Mouse (Mus musculus): ENCODE measurements at regions not wholly inside any gene's neighbourhood (a gene's known extent, or its start where the extent isn't known, plus 50 kb on each side); places are given as distances from the start of the nearest gene placed in this dataset.

DNA sequence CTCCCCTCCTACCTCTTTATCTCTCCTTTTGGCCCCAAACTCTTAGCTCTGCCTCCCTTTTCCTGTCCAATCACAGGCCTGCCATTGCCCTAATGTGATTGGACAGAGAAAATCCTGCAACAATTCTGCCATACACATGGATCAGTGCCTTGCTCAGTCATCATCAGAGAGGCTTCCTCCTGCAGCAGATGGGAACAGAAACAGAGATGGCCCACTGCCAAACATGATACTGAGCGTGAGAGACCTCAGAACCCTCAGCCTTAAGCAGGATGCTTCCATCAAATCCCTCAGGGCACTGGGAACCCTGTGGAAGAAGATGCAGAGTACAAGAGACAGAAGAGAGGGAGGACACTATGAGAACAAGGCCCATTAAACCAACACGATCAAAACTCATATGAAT is 62.8 kb upstream of the Cacna2d3 start:
- Histone ChIP-seq H3K9me3 (ENCODE audit: control insufficient read depth) (no peaks in the 10 kb centered on the region), H3K4me1 (replicated peaks; ENCODE audit: control insufficient read depth, insufficient read depth, low read length) (no peaks in the 10 kb centered on the region), H3K4me2 (replicated peaks; ENCODE audit: low read depth) (no peak overlapping the region), H3K27ac (ENCODE audit: low read depth, low read length) (no peak overlapping the region), H3K27me3 (replicated peaks; ENCODE audit: control insufficient read depth, insufficient read depth, low read length) (no peaks in the 10 kb centered on the region), H3K36me3 (ENCODE audit: control insufficient read depth, insufficient read depth) (no peaks in the 10 kb centered on the region), H3K4me3 (ENCODE audit: low read depth, low read length) (no peak overlapping the region), H3K9ac (ENCODE audit: low read depth, low read length) (no peak overlapping the region)
- no peak for TF ChIP-seq CTCF (IDR thresholded peaks at IDR 0.05; ENCODE audit: low read depth)
- 58% methylated on average over 2 of the region's 2 CpGs for WGBS
- no peak for ATAC-seq

DNA sequence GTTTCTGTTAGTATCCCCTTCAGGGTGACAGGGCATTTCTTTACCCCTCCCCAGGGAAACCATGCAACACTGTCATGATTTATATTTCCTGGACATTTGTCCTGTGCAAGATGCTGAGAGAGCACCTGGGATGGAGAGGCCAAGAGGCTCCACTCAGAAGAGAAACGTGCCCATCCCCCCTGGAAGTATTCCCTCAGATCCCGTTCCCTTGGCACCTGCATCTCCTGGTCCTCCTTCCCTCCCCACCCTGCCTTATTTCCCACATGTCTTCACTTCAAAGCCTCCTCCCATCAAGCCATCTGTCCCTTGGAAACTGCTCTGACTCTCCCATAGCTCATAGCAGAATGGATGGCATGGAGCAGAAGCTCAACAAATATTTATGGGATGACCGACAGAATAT is 64.8 kb upstream of the Cacna2d3 start:
- no peak for ATAC-seq
- H3K27me3 ChIP-seq (replicated peaks; ENCODE audit: control insufficient read depth, insufficient read depth, low read length), result no peaks in the 10 kb centered on the region
- no peak for TF ChIP-seq CTCF (IDR thresholded peaks at IDR 0.05; ENCODE audit: low read depth)
- H3K27ac ChIP-seq (ENCODE audit: low read depth, low read length), result no peak overlapping the region
- H3K4me1 ChIP-seq (replicated peaks; ENCODE audit: control insufficient read depth, insufficient read depth, low read length), result no peaks in the 10 kb centered on the region
- no peak overlapping the region for H3K4me2 ChIP-seq (replicated peaks; ENCODE audit: low read depth)
- 77% methylated on average over 3 of the region's 3 CpGs for WGBS
- no peaks in the 10 kb centered on the region for H3K36me3 ChIP-seq (ENCODE audit: control insufficient read depth, insufficient read depth)
- no peak overlapping the region for H3K4me3 ChIP-seq (ENCODE audit: low read depth, low read length)
- no peaks in the 10 kb centered on the region for H3K9me3 ChIP-seq (ENCODE audit: control insufficient read depth)
- H3K9ac ChIP-seq (ENCODE audit: low read depth, low read length), result no peak overlapping the region

DNA sequence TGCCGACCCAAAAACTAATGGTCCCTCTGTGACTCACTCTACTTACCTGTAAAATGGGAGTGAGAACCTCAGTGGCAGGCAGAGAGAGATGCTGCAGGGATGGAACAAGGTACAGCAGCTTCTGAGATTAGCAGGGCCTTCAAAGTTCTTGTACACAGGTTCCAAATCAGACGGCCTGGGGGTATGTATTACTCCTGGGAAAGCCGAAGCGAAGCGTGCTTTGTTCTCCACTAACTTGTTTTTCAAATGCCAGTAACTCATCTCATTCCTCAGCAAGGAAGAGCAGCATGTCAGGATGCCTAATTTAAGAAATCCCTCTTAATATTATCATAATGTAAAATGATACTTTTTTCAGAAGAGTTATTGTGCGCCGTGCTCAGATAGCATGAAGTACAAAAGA is 66.1 kb upstream of the Cacna2d3 start:
- H3K36me3 ChIP-seq (ENCODE audit: control insufficient read depth, insufficient read depth), result no peaks in the 10 kb centered on the region
- WGBS, result 92% methylated on average over 7 of the region's 7 CpGs
- H3K4me2 ChIP-seq (replicated peaks; ENCODE audit: low read depth), result no peak overlapping the region
- no peak overlapping the region for H3K9ac ChIP-seq (ENCODE audit: low read depth, low read length)
- no peaks in the 10 kb centered on the region for H3K4me1 ChIP-seq (replicated peaks; ENCODE audit: control insufficient read depth, insufficient read depth, low read length)
- no peak for TF ChIP-seq CTCF (IDR thresholded peaks at IDR 0.05; ENCODE audit: low read depth)
- no peaks in the 10 kb centered on the region for H3K27me3 ChIP-seq (replicated peaks; ENCODE audit: control insufficient read depth, insufficient read depth, low read length)
- no peak overlapping the region for H3K4me3 ChIP-seq (ENCODE audit: low read depth, low read length)
- no peaks in the 10 kb centered on the region for H3K9me3 ChIP-seq (ENCODE audit: control insufficient read depth)
- no peak overlapping the region for H3K27ac ChIP-seq (ENCODE audit: low read depth, low read length)
- no peak for ATAC-seq

DNA sequence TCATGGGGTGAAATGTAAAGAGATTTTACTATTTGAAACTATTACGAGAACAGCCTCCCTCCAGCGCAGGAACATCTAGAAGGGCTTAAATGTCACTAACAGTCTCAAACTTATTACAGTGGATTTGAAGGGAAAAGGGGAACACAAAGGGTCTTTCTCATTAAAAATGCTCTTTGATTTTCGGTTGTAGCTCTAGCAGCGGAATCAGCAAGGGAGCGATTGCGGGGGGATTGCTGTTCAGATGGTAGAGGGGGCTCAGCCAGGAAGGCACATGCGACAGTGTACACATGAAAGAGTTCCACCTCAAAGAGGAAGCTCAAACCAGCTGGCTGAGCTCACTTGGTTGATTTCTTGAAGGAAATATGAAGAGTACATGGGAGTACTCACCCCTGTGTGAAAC is 66.7 kb upstream of the Cacna2d3 start:
- no peaks in the 10 kb centered on the region for H3K9me3 ChIP-seq (ENCODE audit: control insufficient read depth)
- TF ChIP-seq CTCF (IDR thresholded peaks at IDR 0.05; ENCODE audit: low read depth), result no peak
- H3K4me3 ChIP-seq (ENCODE audit: low read depth, low read length), result no peak overlapping the region
- H3K27me3 ChIP-seq (replicated peaks; ENCODE audit: control insufficient read depth, insufficient read depth, low read length), result no peaks in the 10 kb centered on the region
- no peak overlapping the region for H3K4me2 ChIP-seq (replicated peaks; ENCODE audit: low read depth)
- H3K27ac ChIP-seq (ENCODE audit: low read depth, low read length), result no peak overlapping the region
- no peaks in the 10 kb centered on the region for H3K36me3 ChIP-seq (ENCODE audit: control insufficient read depth, insufficient read depth)
- WGBS, result 83% methylated on average over 7 of the region's 7 CpGs
- H3K4me1 ChIP-seq (replicated peaks; ENCODE audit: control insufficient read depth, insufficient read depth, low read length), result no peaks in the 10 kb centered on the region
- H3K9ac ChIP-seq (ENCODE audit: low read depth, low read length), result no peak overlapping the region
- no peak for ATAC-seq

DNA sequence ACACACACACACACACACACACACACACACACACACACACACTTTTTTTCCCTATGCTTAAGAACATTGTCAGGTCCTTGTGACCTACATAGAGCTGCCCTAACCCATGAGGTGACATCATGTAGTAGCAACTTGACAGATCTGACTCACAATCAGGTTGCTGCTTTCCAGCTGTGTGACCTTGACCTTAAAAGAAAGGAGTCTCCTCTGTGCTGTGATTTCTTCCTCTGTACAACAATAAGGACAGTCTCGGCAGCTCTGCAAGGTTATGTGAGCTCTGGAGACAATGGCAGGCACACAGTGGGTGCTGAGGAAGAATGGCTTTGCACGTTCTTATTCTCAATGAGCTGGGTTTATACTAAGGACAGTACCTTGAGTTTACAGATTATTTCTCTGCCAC is 73.7 kb upstream of the Cacna2d3 start:
- Histone ChIP-seq H3K27ac (ENCODE audit: low read depth, low read length) (no peak overlapping the region), H3K4me2 (replicated peaks; ENCODE audit: low read depth) (no peak overlapping the region), H3K9me3 (ENCODE audit: control insufficient read depth) (no peaks in the 10 kb centered on the region), H3K27me3 (replicated peaks; ENCODE audit: control insufficient read depth, insufficient read depth, low read length) (no peaks in the 10 kb centered on the region), H3K4me1 (replicated peaks; ENCODE audit: control insufficient read depth, insufficient read depth, low read length) (no peaks in the 10 kb centered on the region), H3K9ac (ENCODE audit: low read depth, low read length) (no peak overlapping the region), H3K36me3 (ENCODE audit: control insufficient read depth, insufficient read depth) (no peaks in the 10 kb centered on the region), H3K4me3 (ENCODE audit: low read depth, low read length) (no peak overlapping the region)
- no peak for TF ChIP-seq CTCF (IDR thresholded peaks at IDR 0.05; ENCODE audit: low read depth)
- no peak for ATAC-seq
- WGBS, result 57% methylated on average over 2 of the region's 2 CpGs

DNA sequence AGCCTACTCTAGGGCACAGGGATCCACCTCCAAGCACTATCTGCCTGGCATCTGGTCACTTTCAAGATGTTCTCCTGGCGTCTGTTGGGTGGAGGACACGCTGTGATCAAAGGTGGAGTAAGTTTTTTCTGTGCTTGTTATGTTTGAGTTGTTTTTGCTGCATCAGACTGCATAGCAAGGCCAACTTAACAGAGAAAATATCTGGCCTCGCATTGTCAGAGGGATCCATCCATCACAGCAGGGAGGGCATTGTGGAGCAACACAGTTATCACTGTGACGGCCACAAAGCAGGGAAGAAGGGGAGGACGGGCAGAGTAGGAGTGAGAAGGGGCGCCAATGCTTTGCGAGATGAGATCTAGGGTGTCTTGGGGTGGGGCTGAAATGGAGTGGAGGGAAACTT is 74.7 kb upstream of the Cacna2d3 start:
- H3K9ac ChIP-seq (ENCODE audit: low read depth, low read length), result no peak overlapping the region
- H3K27ac ChIP-seq (ENCODE audit: low read depth, low read length), result no peak overlapping the region
- no peaks in the 10 kb centered on the region for H3K36me3 ChIP-seq (ENCODE audit: control insufficient read depth, insufficient read depth)
- no peak for TF ChIP-seq CTCF (IDR thresholded peaks at IDR 0.05; ENCODE audit: low read depth)
- no peaks in the 10 kb centered on the region for H3K27me3 ChIP-seq (replicated peaks; ENCODE audit: control insufficient read depth, insufficient read depth, low read length)
- H3K4me1 ChIP-seq (replicated peaks; ENCODE audit: control insufficient read depth, insufficient read depth, low read length), result no peaks in the 10 kb centered on the region
- no peak overlapping the region for H3K4me2 ChIP-seq (replicated peaks; ENCODE audit: low read depth)
- 70% methylated on average over 7 of the region's 7 CpGs for WGBS
- no peaks in the 10 kb centered on the region for H3K9me3 ChIP-seq (ENCODE audit: control insufficient read depth)
- no peak overlapping the region for H3K4me3 ChIP-seq (ENCODE audit: low read depth, low read length)
- no peak for ATAC-seq

DNA sequence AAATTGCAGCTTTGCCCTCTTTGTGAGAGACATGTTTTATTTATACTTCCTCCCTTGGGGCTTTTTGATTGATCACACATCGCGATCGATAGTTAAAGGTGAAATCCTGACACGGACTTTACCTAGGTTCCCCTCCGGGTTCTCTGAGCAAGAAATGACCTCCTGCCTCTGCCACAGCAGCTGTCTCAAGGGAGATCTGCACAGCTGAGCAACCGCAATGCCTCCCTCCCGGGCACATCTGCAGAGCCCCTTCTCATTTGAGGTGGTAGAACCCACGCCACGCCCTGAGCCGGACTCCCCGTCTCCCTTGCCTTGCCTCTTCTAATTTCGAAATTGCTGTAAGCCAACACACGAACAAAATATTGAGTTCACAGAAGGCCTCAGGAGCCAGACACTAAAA is 78.2 kb upstream of the Cacna2d3 start:
- Histone ChIP-seq H3K9me3 (ENCODE audit: control insufficient read depth) (no peaks in the 10 kb centered on the region), H3K27me3 (replicated peaks; ENCODE audit: control insufficient read depth, insufficient read depth, low read length) (no peaks in the 10 kb centered on the region), H3K4me3 (ENCODE audit: low read depth, low read length) (no peak overlapping the region), H3K9ac (ENCODE audit: low read depth, low read length) (no peak overlapping the region), H3K4me1 (replicated peaks; ENCODE audit: control insufficient read depth, insufficient read depth, low read length) (no peaks in the 10 kb centered on the region), H3K36me3 (ENCODE audit: control insufficient read depth, insufficient read depth) (no peaks in the 10 kb centered on the region), H3K4me2 (replicated peaks; ENCODE audit: low read depth) (no peak overlapping the region), H3K27ac (ENCODE audit: low read depth, low read length) (no peak overlapping the region)
- ATAC-seq, result no peak
- no peak for TF ChIP-seq CTCF (IDR thresholded peaks at IDR 0.05; ENCODE audit: low read depth)
- WGBS, result 81% methylated on average over 13 of the region's 13 CpGs
